Mouse (Mus musculus) T-helper 17 cell (primary cell): ENCODE results near the gene Fbxo34.
"Not testable (repeated sequence)": the region's sequence is repeated elsewhere in the genome, so short reads cannot be mapped to it uniquely, and the experiment has no call there.

Source experiments
- in situ Hi-C, 2 experiments: fragments of 300-600 bp; cut with MboI, MseI; formaldehyde crosslinking; loops; 1 replicate in 1 of 2; 2 replicates in 1 of 2; pipeline ENCODE4 v1.15.1; 2025; ENCODE audit warnings: high pct_unique_total_duplicates in 2 of 2

Fbxo34 gene

GRCm38 (mm10) chr14:47555225-47555624 lies 105.0 kb downstream of the Fbxo34 start:
- in situ Hi-C loops, result no loop called here

GRCm38 (mm10) chr14:47560714-47561113 lies 110.5 kb downstream of the Fbxo34 start:
- in situ Hi-C loops, result loop anchor here in 1 of 2 experiments (10.0 kb wide), 1 partner anchor 746 kb away; no protein-coding TSS in a partner anchor

GRCm38 (mm10) chr14:47562530-47562929 lies 112.3 kb downstream of the Fbxo34 start:
- in situ Hi-C loops, result loop anchor here in 1 of 2 experiments (10.0 kb wide), 1 partner anchor 748 kb away; no protein-coding TSS in a partner anchor

GRCm38 (mm10) chr14:47563106-47563505 lies 112.9 kb downstream of the Fbxo34 start:
- in situ Hi-C loops, result loop anchor here in 1 of 2 experiments (10.0 kb wide), 1 partner anchor 748 kb away; no protein-coding TSS in a partner anchor

- in situ Hi-C loops, result loop anchor here in 1 of 2 experiments (10.0 kb wide), 1 partner anchor 753 kb away; no protein-coding TSS in a partner anchor
Observed at GRCm38 (mm10) chr14:47567962-47568652, 117.9 kb downstream of the Fbxo34 start.

- in situ Hi-C loops, result not testable (repeated sequence)
Observed at GRCm38 (mm10) chr14:47570549-47570948, 120.3 kb downstream of the Fbxo34 start, which contains the start of gene Atg14. Atg14 (minus strand) TSS chr14:47570649.

- in situ Hi-C loops, result no loop called here
Observed at GRCm38 (mm10) chr14:47572707-47573106, 122.5 kb downstream of the Fbxo34 start.

- in situ Hi-C loops, result loop anchor here in 1 of 2 experiments (25.0 kb wide), 1 partner anchor 563 kb away; no protein-coding TSS in a partner anchor
Observed at GRCm38 (mm10) chr14:47574721-47575120, 124.5 kb downstream of the Fbxo34 start.

- in situ Hi-C loops, result loop anchor here in 1 of 2 experiments (25.0 kb wide), 1 partner anchor 561 kb away; no protein-coding TSS in a partner anchor
Observed at GRCm38 (mm10) chr14:47576687-47577086, 126.5 kb downstream of the Fbxo34 start.

GRCm38 (mm10) chr14:47578086-47578485 lies 127.9 kb downstream of the Fbxo34 start:
- in situ Hi-C loops, result loop anchor here in 1 of 2 experiments (25.0 kb wide), 1 partner anchor 559 kb away; no protein-coding TSS in a partner anchor

GRCm38 (mm10) chr14:47581280-47581679 lies 131.1 kb downstream of the Fbxo34 start:
- in situ Hi-C loops, result loop anchor here (5.0 to 25.0 kb wide), 3 partner anchors 556 to 914 kb away; no protein-coding TSS in a partner anchor
